Comparison of ENCODE assay signal across 8 mouse cellular contexts in genomic region chr7:100520663-100521285, GRCm38 (mm10). TPM values are rescaled to one million over a fixed set of nuclear protein-coding genes. Genes with fewer than 3 reads are reported as not detected.
DNase-seq lines count a peak whose midpoint lies in the region; ATAC-seq and TF ChIP-seq lines count a peak whose summit lies in the region.

No protein-coding gene starts in this region.

- H3K9me3 ChIP-seq in embryonic facial prominence, embryonic 10.5 days = no peaks in the 10 kb centered on the region
- no peaks in the 10 kb centered on the region for H3K9me3 ChIP-seq in heart, embryonic 10.5 days
- H3K9me3 ChIP-seq in kidney, embryonic 15.5 days (replicated peaks) = no peaks in the 10 kb centered on the region
- no peaks in the 10 kb centered on the region for H3K9me3 ChIP-seq in liver, embryonic 14.5 days (ENCODE audit: control insufficient read depth, low read length)
- no peaks in the 10 kb centered on the region for H3K9me3 ChIP-seq in neural tube, embryonic 13.5 days

- H3K4me1 ChIP-seq in embryonic facial prominence, embryonic 10.5 days = no peaks in the 10 kb centered on the region
- no peaks in the 10 kb centered on the region for H3K4me1 ChIP-seq in heart, embryonic 10.5 days
- H3K4me1 ChIP-seq in kidney, embryonic 15.5 days = no peaks in the 10 kb centered on the region
- no peaks in the 10 kb centered on the region for H3K4me1 ChIP-seq in liver, embryonic 14.5 days (replicated peaks; ENCODE audit: control insufficient read depth in 2 of 2, insufficient read depth in 2 of 2, low read length in 1 of 2)
- H3K4me1 ChIP-seq in neural tube, embryonic 13.5 days (replicated peaks) = no peaks in the 10 kb centered on the region

- no peak overlapping the region for H3K9ac ChIP-seq in kidney, embryonic 15.5 days
- H3K9ac ChIP-seq in liver, embryonic 14.5 days (replicated peaks) = no peak overlapping the region
- no peak overlapping the region for H3K9ac ChIP-seq in neural tube, embryonic 13.5 days

- 21% methylated on average over 10 of the region's 10 CpGs for WGBS in embryonic facial prominence, embryonic 10.5 days
- WGBS in heart, embryonic 10.5 days = 24% methylated on average over 10 of the region's 10 CpGs
- WGBS in kidney, embryonic 15.5 days = 19% methylated on average over 10 of the region's 10 CpGs
- WGBS in liver, embryonic 14.5 days (ENCODE audit: insufficient replicate concordance) = 18% methylated on average over 10 of the region's 10 CpGs
- 23% methylated on average over 10 of the region's 10 CpGs for WGBS in neural tube, embryonic 13.5 days

- no peak overlapping the region for H3K27ac ChIP-seq in embryonic facial prominence, embryonic 10.5 days (replicated peaks)
- H3K27ac ChIP-seq in heart, embryonic 10.5 days = no peak overlapping the region
- no peak overlapping the region for H3K27ac ChIP-seq in kidney, embryonic 15.5 days
- H3K27ac ChIP-seq in liver, embryonic 14.5 days = no peak overlapping the region
- H3K27ac ChIP-seq in neural tube, embryonic 13.5 days (replicated peaks) = no peak overlapping the region

- peak; percentile 97 for TF ChIP-seq CTCF in liver, embryonic 14.5 days (IDR thresholded peaks at IDR 0.05; ENCODE audit: low read depth)

- peak overlapping the region; percentile 41; the same call in 1 of the 2 replicates for H3K4me2 ChIP-seq in kidney, embryonic 15.5 days
- no peak overlapping the region for H3K4me2 ChIP-seq in liver, embryonic 14.5 days (ENCODE audit: low read depth)
- H3K4me2 ChIP-seq in neural tube, embryonic 13.5 days = no peak overlapping the region

- ATAC-seq in kidney, embryonic 15.5 days (replicated peaks; ENCODE audit: low FRiP score) = 0 out of 2 replicates have a peak, but pooled peaks have one; percentile 49
- ATAC-seq in liver, embryonic 14.5 days (ENCODE audit: insufficient read depth) = peak; percentile 47; the same call in 1 of the 2 replicates
- peak; percentile 80; the same call in 1 of the 2 replicates for ATAC-seq in neural tube, embryonic 13.5 days (ENCODE audit: low read depth)

- DNase-seq in 416B (ENCODE audit: low read depth) = peak; percentile 86
- peak; percentile 91 for DNase-seq in adrenal gland, postnatal 10 days
- DNase-seq in embryonic facial prominence, embryonic 10.5 days (ENCODE audit: low spot score) = peak; percentile 88
- peak; percentile 91 for DNase-seq in heart, embryonic 10.5 days (ENCODE audit: low spot score)
- peak in 2 of 3 experiments; percentile 57 to 62 for DNase-seq in liver, embryonic 14.5 days (ENCODE audit: low read depth in 3 of 3, low spot score in 3 of 3)
- peak; percentile 95 for DNase-seq in testis, postnatal 10 days (ENCODE audit: low spot score)

- H3K36me3 ChIP-seq in embryonic facial prominence, embryonic 10.5 days (replicated peaks) = no peaks in the 10 kb centered on the region
- H3K36me3 ChIP-seq in heart, embryonic 10.5 days = no peaks in the 10 kb centered on the region
- H3K36me3 ChIP-seq in kidney, embryonic 15.5 days = no peaks in the 10 kb centered on the region
- no peaks in the 10 kb centered on the region for H3K36me3 ChIP-seq in liver, embryonic 14.5 days (replicated peaks; ENCODE audit: control insufficient read depth, insufficient read depth, low read depth)
- H3K36me3 ChIP-seq in neural tube, embryonic 13.5 days = no peaks in the 10 kb centered on the region

- no peak overlapping the region for H3K4me3 ChIP-seq in embryonic facial prominence, embryonic 10.5 days
- H3K4me3 ChIP-seq in heart, embryonic 10.5 days = no peak overlapping the region
- no peak overlapping the region for H3K4me3 ChIP-seq in kidney, embryonic 15.5 days (replicated peaks)
- no peak overlapping the region for H3K4me3 ChIP-seq in liver, embryonic 14.5 days (ENCODE audit: insufficient read depth in 1 of 2, low read depth in 2 of 2, low read length in 2 of 2)
- no peak overlapping the region for H3K4me3 ChIP-seq in neural tube, embryonic 13.5 days

- no peaks in the 10 kb centered on the region for H3K27me3 ChIP-seq in embryonic facial prominence, embryonic 10.5 days (replicated peaks; ENCODE audit: low read depth, poor library complexity, severe bottlenecking)
- no peaks in the 10 kb centered on the region for H3K27me3 ChIP-seq in heart, embryonic 10.5 days (ENCODE audit: insufficient read depth, poor library complexity, severe bottlenecking)
- no peaks in the 10 kb centered on the region for H3K27me3 ChIP-seq in kidney, embryonic 15.5 days
- H3K27me3 ChIP-seq in liver, embryonic 14.5 days (ENCODE audit: control insufficient read depth, insufficient read depth, low read length) = no peaks in the 10 kb centered on the region; the same call in 1 of the 2 replicates
- H3K27me3 ChIP-seq in neural tube, embryonic 13.5 days = no peaks in the 10 kb centered on the region

- no peak for TF ChIP-seq EP300 in liver, embryonic 14.5 days (IDR thresholded peaks at IDR 0.05; ENCODE audit: low read depth)

RNA-seq across cellular contexts. Expression of gene Dnajb13, which starts 6.0 kb away (rescaled TPM):
- under 1 TPM in 1 of 2 experiments, not detected in 1; 0.30 TPM for total RNA-seq in adrenal gland, postnatal 10 days (2021)
- 0.27 and 0.38 TPM in 2 replicates for polyA plus RNA-seq in embryonic facial prominence, embryonic 10.5 days (2016; fragmentation: Nextera tagmentation; extraction: Ambion mirVana)
- 0.22 and 0.35 TPM in 2 replicates for polyA plus RNA-seq in heart, embryonic 10.5 days (2016; fragmentation: Nextera tagmentation; extraction: Ambion mirVana)
- polyA plus RNA-seq in kidney, embryonic 15.5 days (2015; fragmentation: Nextera tagmentation; extraction: Ambion mirVana) = 0.40 and 0.42 TPM in 2 replicates
- 0.58 and 0.64 TPM in 2 replicates for polyA plus RNA-seq in liver, embryonic 14.5 days (2012; rRNA removed)
- polyA plus RNA-seq in liver, embryonic 14.5 days (2014; fragmentation: Nextera tagmentation; extraction: Ambion mirVana) = 2.0 and 2.3 TPM in 2 replicates
- polyA plus RNA-seq in neural tube, embryonic 13.5 days (2015; fragmentation: Nextera tagmentation; extraction: Ambion mirVana) = 2.5 and 2.6 TPM in 2 replicates

RNA-seq across cellular contexts. Expression of gene Coa4, which starts 16.1 kb away (rescaled TPM):
- 10 to 100 TPM; 10.7 to 11.6 TPM for total RNA-seq in adrenal gland, postnatal 10 days (2021)
- 17.8 and 19.3 TPM in 2 replicates for polyA plus RNA-seq in embryonic facial prominence, embryonic 10.5 days (2016; fragmentation: Nextera tagmentation; extraction: Ambion mirVana)
- 26.4 and 31.3 TPM in 2 replicates for polyA plus RNA-seq in heart, embryonic 10.5 days (2016; fragmentation: Nextera tagmentation; extraction: Ambion mirVana)
- 23.3 and 24.9 TPM in 2 replicates for polyA plus RNA-seq in kidney, embryonic 15.5 days (2015; fragmentation: Nextera tagmentation; extraction: Ambion mirVana)
- 6.0 and 9.4 TPM in 2 replicates for polyA plus RNA-seq in liver, embryonic 14.5 days (2012; rRNA removed)
- 13.9 and 14.7 TPM in 2 replicates for polyA plus RNA-seq in liver, embryonic 14.5 days (2014; fragmentation: Nextera tagmentation; extraction: Ambion mirVana)
- polyA plus RNA-seq in neural tube, embryonic 13.5 days (2015; fragmentation: Nextera tagmentation; extraction: Ambion mirVana) = 17.7 and 18.4 TPM in 2 replicates

RNA-seq across cellular contexts. Expression of gene Ucp2, which starts 27.6 kb away (rescaled TPM):
- 100 to 1,000 TPM; 482 to 541 TPM for total RNA-seq in adrenal gland, postnatal 10 days (2021)
- polyA plus RNA-seq in embryonic facial prominence, embryonic 10.5 days (2016; fragmentation: Nextera tagmentation; extraction: Ambion mirVana) = 101 and 105 TPM in 2 replicates
- 165 and 231 TPM in 2 replicates for polyA plus RNA-seq in heart, embryonic 10.5 days (2016; fragmentation: Nextera tagmentation; extraction: Ambion mirVana)
- polyA plus RNA-seq in kidney, embryonic 15.5 days (2015; fragmentation: Nextera tagmentation; extraction: Ambion mirVana) = 191 and 221 TPM in 2 replicates
- 329 and 337 TPM in 2 replicates for polyA plus RNA-seq in liver, embryonic 14.5 days (2012; rRNA removed)
- polyA plus RNA-seq in liver, embryonic 14.5 days (2014; fragmentation: Nextera tagmentation; extraction: Ambion mirVana) = 556 and 628 TPM in 2 replicates
- 71.0 and 76.4 TPM in 2 replicates for polyA plus RNA-seq in neural tube, embryonic 13.5 days (2015; fragmentation: Nextera tagmentation; extraction: Ambion mirVana)

RNA-seq across cellular contexts. Expression of gene Ucp3, which starts 48.0 kb away (rescaled TPM):
- 10 to 100 TPM; 34.9 to 45.2 TPM for total RNA-seq in adrenal gland, postnatal 10 days (2021)
- 0.11 TPM in 1 of 2 replicates, not detected in the other for polyA plus RNA-seq in embryonic facial prominence, embryonic 10.5 days (2016; fragmentation: Nextera tagmentation; extraction: Ambion mirVana)
- polyA plus RNA-seq in heart, embryonic 10.5 days (2016; fragmentation: Nextera tagmentation; extraction: Ambion mirVana) = 0.05 and 0.14 TPM in 2 replicates
- polyA plus RNA-seq in kidney, embryonic 15.5 days (2015; fragmentation: Nextera tagmentation; extraction: Ambion mirVana) = 0.12 and 0.17 TPM in 2 replicates
- 0.02 TPM in 1 of 2 replicates, not detected in the other for polyA plus RNA-seq in liver, embryonic 14.5 days (2012; rRNA removed)
- polyA plus RNA-seq in liver, embryonic 14.5 days (2014; fragmentation: Nextera tagmentation; extraction: Ambion mirVana) = not detected in 2 replicates
- not detected in 2 replicates for polyA plus RNA-seq in neural tube, embryonic 13.5 days (2015; fragmentation: Nextera tagmentation; extraction: Ambion mirVana)
